Mouse (Mus musculus) heart, postnatal 0 days (tissue): ENCODE results near the gene Nup62cl. TPM values are rescaled to one million over a fixed set of nuclear protein-coding genes. Genes with fewer than 3 reads are reported as not detected.

Experiments used
- ATAC-seq: fragments of 200-750 bp; cut with Nextera tagmentation; 2 replicates; pipeline ENCODE4 v1.8.0; 2017; ENCODE audit warnings: low read depth, moderate number of reproducible peaks, moderate library complexity; ENCODE audit not compliant: insufficient read depth
- DNase-seq: peaks from one replicate; pipeline ENCODE4 v3.0.0-alpha.2; 2016; ENCODE audit warnings: low spot score
- H3K27ac ChIP-seq: fragments of 300-500 bp; sonication (generic); 2 replicates; pipeline ENCODE4 v1.5.1; 2014; ENCODE audit warnings: low read depth, mild to moderate bottlenecking
- H3K27me3 ChIP-seq: fragments of 300-500 bp; sonication (generic); 2 replicates; pipeline ENCODE4 v1.6.1; 2014; ENCODE audit warnings: low read length, mixed read lengths; ENCODE audit not compliant: control insufficient read depth, insufficient read depth
- H3K36me3 ChIP-seq: fragments of 300-500 bp; sonication (generic); replicated peaks from 2 replicates; pipeline ENCODE4 v1.6.1; 2014; ENCODE audit warnings: low read length, mixed read lengths; ENCODE audit not compliant: control insufficient read depth, insufficient read depth
- H3K4me1 ChIP-seq: fragments of 300-500 bp; sonication (generic); 2 replicates; pipeline ENCODE4 v1.6.1; 2014; ENCODE audit warnings: antibody characterized with exemption; ENCODE audit not compliant: control insufficient read depth, insufficient read depth
- H3K4me2 ChIP-seq: fragments of 300-500 bp; sonication (generic); 2 replicates; pipeline ENCODE4 v1.6.1; 2014; ENCODE audit warnings: low read depth, mild to moderate bottlenecking, low read length, moderate library complexity
- H3K4me3 ChIP-seq: fragments of 300-500 bp; sonication (generic); 2 replicates; pipeline ENCODE4 v1.5.1; 2014; ENCODE audit warnings: low read depth, low read length
- H3K9ac ChIP-seq: fragments of 300-500 bp; sonication (generic); replicated peaks from 2 replicates; pipeline ENCODE4 v1.6.1; 2014; ENCODE audit warnings: low read depth, low read length, mixed read lengths
- H3K9me3 ChIP-seq: fragments of 300-500 bp; sonication (generic); replicated peaks from 2 replicates; pipeline ENCODE4 v1.6.1; 2016; ENCODE audit warnings: low read length; ENCODE audit not compliant: control insufficient read depth
- CTCF ChIP-seq: IDR thresholded peaks from 2 replicates; pipeline ENCODE4 v1.5.1; 2016; ENCODE audit warnings: antibody characterized with exemption, control low read depth, low read depth
- EP300 ChIP-seq: IDR thresholded peaks from 2 replicates; pipeline ENCODE4 v1.6.1; 2016; ENCODE audit warnings: antibody characterized with exemption, low read depth
- WGBS: fragments of 180-500 bp; shearing (Covaris S2); extraction: QIAGEN DNeasy Blood & Tissue Kit; methylation state at CpG from one replicate; pipeline ENCODE4 v1.1.7; 2014; 5-methylcytosine and 5-hydroxymethylcytosine counted together
- polyA plus RNA-seq: library from polyadenylated mRNA; unstranded; fragments of >200 nt; fragmentation: Nextera tagmentation; extraction: Ambion mirVana; gene quantifications from 2 replicates; pipeline ENCODE4 v1.2.1, GENCODE M21; 2015
- total RNA-seq: library from RNA; depleted of rRNA; stranded (reverse); fragments of >200 nt; gene quantifications from 2 replicates; pipeline ENCODE4 v1.2.3, GENCODE M21; 2014; ENCODE audit warnings: low replicate concordance; rRNA removed

Nup62cl gene
- total and polyA plus RNA-seq, 2 experiments from 2014 or later, result 0.49 TPM; not detected in 1

GRCm38 (mm10) chrX:139997740-139998690, 64.5 kb downstream of the Nup62cl start, which contains the start of gene Rbm41:
TSS of gene Rbm41 (minus strand) at chrX:139998595.
- no peaks in the 10 kb centered on the region for H3K9me3 ChIP-seq
- WGBS, result 15% methylated on average over 25 of the region's 25 CpGs
- peak within 1 kb of the TSS; percentile 60 for H3K4me3 ChIP-seq
- peak within 1 kb of the TSS; percentile 66 for H3K9ac ChIP-seq
- no peaks in the 10 kb centered on the region for H3K4me1 ChIP-seq
- peaks cover 13% of the 10 kb centered on the region for H3K36me3 ChIP-seq
- peak within 1 kb of the TSS; percentile 62 for H3K4me2 ChIP-seq
- no peak for TF ChIP-seq EP300
- no peak for TF ChIP-seq CTCF
- peak within 1 kb of the TSS; percentile 80 for H3K27ac ChIP-seq
- DNase-seq (peak; percentile 36), ATAC-seq (peak; percentile 80)
- no peaks in the 10 kb centered on the region for H3K27me3 ChIP-seq

- H3K4me3 ChIP-seq, result no peak overlapping the region
- DNase-seq, result no peak
- no peaks in the 10 kb centered on the region for H3K9me3 ChIP-seq
- TF ChIP-seq EP300, result no peak
- no peak for TF ChIP-seq CTCF
- H3K4me2 ChIP-seq, result no peak overlapping the region
- no peaks in the 10 kb centered on the region for H3K36me3 ChIP-seq
- ATAC-seq, result no peak
- 47% methylated on average over 5 of the region's 5 CpGs for WGBS
- no peaks in the 10 kb centered on the region for H3K27me3 ChIP-seq
- H3K9ac ChIP-seq, result no peak overlapping the region
- no peak overlapping the region for H3K27ac ChIP-seq
- no peaks in the 10 kb centered on the region for H3K4me1 ChIP-seq
Measured at GRCm38 (mm10) chrX:139982115-139982514, 80.4 kb downstream of the Nup62cl start.

Other genes with a start within 250 kb of the Nup62cl start
- 6.1 and 15.8 TPM in 2 replicates for gene Morc4, start 191.0 kb downstream of the Nup62cl start, total RNA-seq
- gene Morc4, start 191.0 kb downstream of the Nup62cl start, polyA plus RNA-seq, result 4.9 and 5.6 TPM in 2 replicates
- 3.6 TPM in 2 replicates for gene Rbm41, start 64.1 kb downstream of the Nup62cl start, total RNA-seq
- gene Rbm41, start 64.1 kb downstream of the Nup62cl start, polyA plus RNA-seq, result 2.8 and 3.2 TPM in 2 replicates
- not detected in 2 replicates for gene Pih1h3b, start 167 bp upstream of the Nup62cl start, total RNA-seq
- gene Pih1h3b, start 167 bp upstream of the Nup62cl start, polyA plus RNA-seq, result 0.07 TPM in 1 of 2 replicates, not detected in the other